Mouse (Mus musculus) embryo, embryonic 11 days (tissue): ENCODE measurements around the gene G6pc2.

Experiments
- DNase-seq: peaks from one replicate; pipeline ENCODE4 v3.0.0-alpha.2; 2015

Gene G6pc2

GRCm38 (mm10) chr2:69210773-69211172 lies at the start of gene G6pc2:
G6pc2 (plus strand) TSS chr2:69211073.
- no peak for DNase-seq

DNA sequence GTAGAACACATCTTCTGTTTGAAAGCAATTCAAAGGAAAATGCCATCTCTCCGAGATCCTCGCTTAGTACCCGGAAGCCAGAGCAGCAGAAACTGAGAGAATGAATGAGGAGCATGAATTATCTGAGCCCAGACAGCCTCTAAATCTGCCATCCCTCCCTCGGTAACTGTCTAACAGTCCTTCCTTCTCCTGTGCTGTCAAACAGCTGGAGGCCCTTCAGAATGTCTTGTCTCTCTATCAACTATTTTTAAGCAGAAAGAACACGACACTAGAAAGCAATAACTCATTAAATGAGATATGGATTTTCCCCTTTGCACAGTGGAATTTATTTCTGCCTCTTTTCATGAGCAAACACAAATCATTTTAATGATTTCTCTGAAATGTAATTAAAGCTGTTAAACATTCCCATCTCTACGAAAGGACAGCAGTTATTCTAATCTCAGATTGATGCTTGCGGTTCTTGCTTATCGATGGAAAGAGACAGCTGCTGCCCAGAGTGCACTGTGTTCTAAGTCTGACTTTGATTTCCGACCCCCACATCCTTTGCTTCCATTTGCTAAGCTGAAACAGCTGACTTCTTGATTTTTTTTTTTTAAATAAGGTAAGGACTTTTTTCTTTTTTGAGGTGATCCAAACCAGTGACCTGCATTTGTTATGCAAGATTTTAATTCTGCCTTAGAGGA lies 40.3 kb upstream of the G6pc2 start:
- no peak for DNase-seq

GRCm38 (mm10) chr2:69175296-69175695 lies 35.6 kb upstream of the G6pc2 start:
- DNase-seq: no peak

DNA sequence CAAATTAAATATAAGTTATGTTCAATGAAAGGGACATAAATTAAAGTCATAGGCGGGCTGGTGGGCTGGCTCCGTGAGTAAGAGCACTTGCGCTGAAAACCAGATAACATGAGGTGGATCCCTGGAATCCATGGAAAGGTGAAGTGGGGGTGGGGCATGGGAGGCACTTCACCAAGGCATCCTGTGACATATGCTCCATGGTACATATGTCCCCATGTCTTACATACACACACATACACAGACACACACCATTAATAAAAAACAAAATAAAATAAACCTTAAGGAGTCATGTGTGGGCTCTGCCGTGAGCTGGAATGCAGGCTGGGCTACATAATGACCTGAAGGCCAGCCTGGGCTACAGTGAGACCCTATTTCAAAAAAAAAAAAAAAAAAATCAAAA lies 31.2 kb upstream of the G6pc2 start:
- DNase-seq: no peak

DNA sequence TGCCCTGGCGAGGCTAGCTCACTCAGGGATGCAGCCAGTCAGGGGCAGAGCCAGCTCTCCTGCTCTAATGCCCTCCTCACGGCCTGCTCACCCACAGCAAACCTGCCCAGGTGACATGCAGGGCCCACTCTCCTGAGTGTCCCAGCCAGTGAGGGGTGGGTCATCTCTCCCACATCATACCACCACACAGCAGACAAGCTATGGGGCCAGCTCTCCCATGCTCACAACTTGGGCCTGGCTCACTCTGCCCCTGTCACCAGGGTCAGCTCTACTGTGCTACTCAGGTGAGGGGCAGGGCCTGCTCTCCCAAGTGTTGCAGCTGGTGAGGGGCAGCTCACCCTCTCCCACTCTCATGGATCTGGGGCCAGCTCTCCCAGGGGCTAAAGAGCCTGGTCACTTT lies 22.9 kb upstream of the G6pc2 start:
- DNase-seq: no peak

DNA sequence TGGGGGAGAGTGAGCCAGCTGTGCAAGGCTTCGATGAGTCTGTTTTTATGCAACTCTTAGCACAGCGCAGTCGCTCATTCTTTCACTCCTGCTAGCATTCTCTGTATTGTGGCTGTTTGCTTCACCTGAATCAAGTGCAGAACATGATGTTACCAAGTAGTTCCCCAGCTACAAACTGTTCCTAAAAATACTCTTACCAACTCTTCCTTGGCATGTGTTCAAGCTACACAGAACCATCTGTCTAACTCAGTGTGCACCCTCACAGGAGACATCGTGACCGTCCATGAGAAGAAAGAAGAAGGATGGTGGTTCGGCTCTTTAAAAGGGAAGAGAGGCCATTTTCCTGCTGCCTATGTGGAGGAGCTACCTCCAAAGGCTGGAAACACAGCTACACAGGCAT lies 22.1 kb upstream of the G6pc2 start:
- DNase-seq: no peak

DNA sequence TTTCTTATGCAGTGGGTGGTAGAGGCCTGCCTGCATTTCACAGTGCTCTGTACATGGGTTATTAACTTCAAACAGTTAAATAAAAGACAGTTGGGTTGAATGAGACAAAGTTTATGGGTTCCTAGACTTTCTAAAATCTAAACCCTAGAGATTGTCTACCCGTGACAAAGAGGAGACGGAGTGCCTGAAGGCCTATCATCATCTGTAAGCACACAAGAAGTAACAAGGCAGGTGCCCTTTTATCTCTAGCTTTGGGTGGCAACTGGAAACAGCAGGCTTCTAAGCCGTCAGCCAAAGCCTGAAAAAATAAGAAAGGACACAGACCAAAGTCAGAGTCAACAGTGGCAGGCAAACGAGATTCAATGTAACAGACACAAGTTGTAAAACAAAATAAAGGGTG lies 21.7 kb upstream of the G6pc2 start:
- no peak for DNase-seq

DNA sequence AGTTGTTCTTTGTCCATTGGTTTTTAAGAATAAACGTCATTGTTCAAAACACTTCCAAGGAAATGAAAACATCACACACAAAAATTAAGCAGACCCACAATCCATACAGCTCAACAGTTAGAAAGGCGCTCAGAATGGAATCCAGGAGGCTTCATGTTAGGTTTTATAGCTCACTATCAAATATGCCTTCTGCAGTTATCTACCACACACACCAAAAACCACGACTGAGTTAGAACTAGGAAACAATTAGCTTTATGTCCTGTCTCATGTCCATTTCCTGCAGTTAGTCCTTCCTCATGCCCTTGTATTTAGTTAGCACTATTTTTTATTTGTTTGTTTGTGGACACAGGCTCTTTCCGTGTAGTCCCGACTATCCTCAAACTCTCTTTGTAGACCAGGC lies 19.8 kb upstream of the G6pc2 start:
- no peak for DNase-seq

- no peak for DNase-seq
These were observed 17.3 kb upstream of the G6pc2 start for GRCm38 (mm10) chr2:69193555-69193954.

DNA sequence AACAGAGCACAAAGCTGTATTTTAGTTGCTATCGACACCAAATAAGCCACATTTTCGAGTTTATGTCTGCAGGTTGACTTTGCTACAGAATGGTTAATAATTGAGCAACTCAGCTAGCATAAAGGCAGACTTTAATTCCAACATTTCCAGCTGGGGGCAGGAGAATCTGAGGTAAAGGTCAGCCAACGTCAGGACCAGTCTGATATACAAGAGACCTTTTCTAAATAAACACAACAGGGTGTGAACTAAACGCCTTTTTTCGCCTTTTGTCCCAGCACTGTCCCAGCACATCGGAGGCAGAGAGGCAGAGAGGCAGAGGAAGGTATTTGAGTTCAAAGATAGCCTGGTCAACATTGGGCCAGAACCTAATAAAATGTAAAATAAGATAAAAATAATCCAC lies 5.7 kb upstream of the G6pc2 start:
- DNase-seq: peak; percentile 7

- DNase-seq: peak; percentile 95
These were observed 5.0 kb upstream of the G6pc2 start, which contains the start of gene Spc25 for GRCm38 (mm10) chr2:69205791-69206351. Spc25 (minus strand) TSS chr2:69206194.

DNA sequence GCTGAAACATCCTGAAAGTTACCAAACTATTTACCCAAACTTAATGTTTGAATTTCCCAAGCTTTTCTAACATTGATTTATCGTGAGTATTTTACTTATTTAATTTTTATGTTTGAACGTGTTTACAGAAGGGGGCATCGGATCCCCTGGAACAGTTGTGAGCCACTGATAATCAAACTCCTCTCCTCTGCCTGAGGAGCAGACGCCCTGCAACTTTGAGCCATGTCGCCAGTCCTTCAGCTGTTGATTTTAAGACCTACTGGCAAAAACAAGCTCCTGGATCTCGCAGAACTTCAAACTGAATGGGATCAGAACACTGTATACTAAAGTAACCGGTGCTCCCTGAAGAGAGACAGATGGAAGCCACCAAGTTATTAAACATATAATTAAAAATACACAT lies 4.3 kb upstream of the G6pc2 start:
- peak; percentile 12 for DNase-seq

GRCm38 (mm10) chr2:69209684-69210083 lies 1.2 kb upstream of the G6pc2 start:
- no peak for DNase-seq

DNA sequence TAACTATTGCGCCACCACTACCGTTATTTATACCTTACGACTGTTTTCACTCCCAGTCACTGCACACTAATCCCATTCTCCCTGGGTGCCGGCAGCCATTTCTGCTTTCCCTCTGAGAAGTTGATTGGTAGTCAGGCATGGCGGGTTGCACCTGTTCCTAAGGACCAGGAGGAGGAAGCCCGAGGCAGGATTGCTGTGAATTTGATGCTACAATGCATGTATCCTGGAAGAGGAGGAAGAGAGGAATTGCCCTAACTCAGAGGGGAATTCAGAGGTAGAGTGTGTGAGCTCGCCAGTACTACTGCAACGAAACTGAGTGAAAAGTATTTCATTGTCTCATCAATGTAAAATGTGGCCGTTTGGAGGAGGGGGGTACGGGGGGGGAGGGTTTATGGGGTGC lies 1.8 kb downstream of the G6pc2 start:
- no peak for DNase-seq

DNA sequence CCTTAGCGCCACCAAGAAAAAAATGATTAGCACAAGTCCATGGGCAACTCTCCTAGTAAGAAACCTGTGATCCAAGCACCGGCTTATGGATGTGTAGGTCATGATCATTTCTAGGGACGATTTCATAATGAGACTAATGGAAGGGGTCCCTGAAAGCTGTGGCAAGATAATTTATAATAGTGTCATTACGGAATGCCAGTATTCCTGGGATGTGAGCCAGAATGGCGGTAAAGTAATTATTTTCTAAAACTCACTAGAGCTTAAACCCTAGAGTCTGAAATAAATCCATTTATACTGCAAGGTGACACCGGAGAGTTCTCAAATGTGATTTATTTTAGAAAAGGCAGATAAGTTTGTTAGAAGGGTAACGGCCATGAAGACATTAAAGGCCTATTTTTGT lies 4.4 kb downstream of the G6pc2 start:
- DNase-seq: no peak

DNA sequence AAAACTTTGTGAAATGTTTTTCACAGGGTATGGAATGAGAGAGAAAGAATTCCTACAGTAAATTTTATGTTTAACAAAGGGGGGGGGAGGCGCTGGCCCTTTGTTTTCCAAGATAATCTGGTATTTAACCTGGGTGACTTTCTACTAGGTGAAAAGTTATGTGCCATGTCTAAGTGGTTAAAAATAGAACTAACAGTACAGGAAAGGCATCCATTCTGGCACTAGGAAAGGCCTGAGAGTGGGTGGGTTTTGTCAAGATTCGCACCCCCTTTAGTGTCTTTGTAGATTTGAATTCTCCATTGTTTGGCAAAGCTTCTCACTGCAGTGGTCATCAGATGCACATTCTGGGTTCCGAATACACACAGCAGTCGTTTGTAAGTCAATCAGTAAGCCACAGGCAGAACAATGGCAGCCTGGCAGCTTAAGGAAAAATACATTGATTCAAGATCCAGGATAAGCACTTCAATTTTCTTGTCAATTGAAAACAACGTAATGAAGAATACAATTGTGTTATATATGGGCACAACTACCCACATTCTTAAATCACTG lies 11.1 kb downstream of the G6pc2 start:
- DNase-seq: no peak

DNA sequence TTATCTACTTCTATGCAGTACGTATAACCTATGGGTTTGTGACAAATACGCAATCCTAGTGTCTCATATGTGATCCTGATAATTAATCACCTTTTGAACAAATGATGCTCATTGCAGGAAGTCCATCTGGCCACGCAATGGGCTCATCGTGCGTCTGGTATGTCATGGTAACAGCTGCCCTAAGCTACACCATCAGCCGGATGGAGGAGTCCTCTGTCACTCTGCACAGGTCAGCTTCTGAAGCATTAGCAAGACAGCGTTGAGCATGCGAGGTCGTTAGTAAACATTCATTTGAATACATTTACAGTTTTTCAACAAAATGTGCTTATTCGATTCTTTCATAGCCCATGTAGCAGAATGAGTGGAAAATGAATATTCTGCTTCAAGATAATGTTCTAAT lies 11.9 kb downstream of the G6pc2 start:
- DNase-seq: no peak

- no peak for DNase-seq
These were observed 13.9 kb downstream of the G6pc2 start for GRCm38 (mm10) chr2:69224724-69225123.

GRCm38 (mm10) chr2:69226876-69227275 lies 16.0 kb downstream of the G6pc2 start:
- no peak for DNase-seq

DNA sequence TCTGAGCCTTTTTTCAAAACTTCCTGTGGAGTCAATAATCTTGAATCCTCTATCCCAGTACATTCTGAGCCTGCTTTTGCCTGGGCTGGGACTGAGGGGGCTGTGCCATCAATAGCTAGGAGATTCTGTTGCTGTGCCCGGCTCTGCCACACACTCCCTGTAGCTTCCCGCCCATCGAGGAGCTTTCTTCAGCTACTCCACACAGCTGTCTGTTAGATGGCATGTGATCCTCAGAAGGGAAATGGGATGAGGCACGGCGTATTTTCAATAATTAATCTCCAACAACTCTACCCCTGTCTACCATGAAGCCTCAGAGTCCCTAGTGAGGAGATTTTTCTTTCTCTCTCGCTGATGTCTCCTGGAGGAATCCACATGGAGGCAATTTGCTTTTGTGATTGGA lies 17.8 kb downstream of the G6pc2 start:
- DNase-seq: no peak

DNA sequence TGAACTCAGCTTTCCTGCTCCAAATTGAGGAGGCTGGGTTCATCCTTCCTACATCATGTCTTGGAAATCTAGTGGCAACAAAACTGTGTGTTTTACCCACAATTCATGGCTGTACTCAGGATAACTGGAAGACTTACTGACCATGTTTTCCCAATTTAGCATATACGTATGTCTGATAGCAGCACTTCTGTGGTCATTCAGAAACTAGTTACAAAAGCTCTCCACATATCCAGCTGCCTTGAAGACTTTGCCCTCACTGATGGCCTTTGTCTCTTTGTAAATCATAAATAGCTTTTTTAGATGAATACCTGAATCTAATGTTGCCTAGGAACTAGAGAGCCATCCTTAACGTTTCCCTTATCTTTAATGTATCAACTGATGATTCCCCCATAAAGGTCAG lies 19.3 kb downstream of the G6pc2 start:
- DNase-seq: no peak

GRCm38 (mm10) chr2:69232101-69232500 lies 21.2 kb downstream of the G6pc2 start:
- DNase-seq: no peak

GRCm38 (mm10) chr2:69234976-69235678 lies 24.3 kb downstream of the G6pc2 start:
- DNase-seq: no peak

DNA sequence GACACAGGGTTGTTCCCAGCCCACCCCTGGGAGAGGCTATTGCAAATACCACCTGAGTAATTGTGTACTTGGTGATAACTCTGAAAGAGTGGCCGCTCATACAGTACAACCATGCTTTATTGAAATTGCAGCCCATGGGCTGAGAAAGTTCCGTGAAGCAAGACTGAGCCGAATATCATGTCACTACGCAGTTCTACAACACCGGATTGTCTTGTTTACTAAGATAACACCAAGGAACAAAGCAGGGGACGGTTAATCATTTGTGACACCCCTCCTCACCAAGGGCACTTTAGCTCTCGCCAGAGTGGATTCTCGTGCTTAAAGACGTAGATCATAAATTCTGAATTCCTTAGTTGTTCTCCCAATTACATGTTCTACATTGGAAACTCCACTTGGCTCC lies 28.4 kb downstream of the G6pc2 start:
- no peak for DNase-seq
